Mouse (Mus musculus) intestine, postnatal 0 days (tissue): ENCODE data around the gene Drap1. TPM values are rescaled to one million over a fixed set of nuclear protein-coding genes. Genes with fewer than 3 reads are reported as not detected.

ENCODE experiments used
- ATAC-seq: fragments of 200-750 bp; cut with Nextera tagmentation; 2 replicates; pipeline ENCODE4 v1.8.0; 2017; ENCODE audit warnings: mild to moderate bottlenecking, moderate TSS enrichment, moderate library complexity
- H3K27ac ChIP-seq: fragments of 300-500 bp; sonication (generic); 2 replicates; pipeline ENCODE4 v1.5.1; 2014; ENCODE audit warnings: mild to moderate bottlenecking, low read depth, low read length, moderate library complexity
- H3K27me3 ChIP-seq: fragments of 300-500 bp; sonication (generic); replicated peaks from 2 replicates; pipeline ENCODE4 v1.6.1; 2014; ENCODE audit warnings: low read length, mixed read lengths; ENCODE audit not compliant: control insufficient read depth, insufficient read depth
- H3K36me3 ChIP-seq: fragments of 300-500 bp; sonication (generic); 2 replicates; pipeline ENCODE4 v1.6.1; 2014; ENCODE audit warnings: mild to moderate bottlenecking, moderate library complexity; ENCODE audit not compliant: control insufficient read depth, insufficient read depth
- H3K4me1 ChIP-seq: fragments of 300-500 bp; sonication (generic); replicated peaks from 2 replicates; pipeline ENCODE4 v1.6.1; 2014; ENCODE audit warnings: antibody characterized with exemption, low read length, mixed read lengths; ENCODE audit not compliant: control insufficient read depth, insufficient read depth
- H3K4me2 ChIP-seq: fragments of 300-500 bp; sonication (generic); replicated peaks from 2 replicates; pipeline ENCODE4 v1.6.1; 2014; ENCODE audit warnings: low read depth, mild to moderate bottlenecking, moderate library complexity
- H3K4me3 ChIP-seq: fragments of 300-500 bp; sonication (generic); 2 replicates; pipeline ENCODE4 v1.5.1; 2014; ENCODE audit warnings: low read depth, low read length
- H3K9ac ChIP-seq: fragments of 300-500 bp; sonication (generic); 2 replicates; pipeline ENCODE4 v1.6.1; 2014; ENCODE audit warnings: mild to moderate bottlenecking, low read depth, low read length
- H3K9me3 ChIP-seq: fragments of 300-500 bp; sonication (generic); 2 replicates; pipeline ENCODE4 v1.6.1; 2016; ENCODE audit warnings: mixed run types; ENCODE audit not compliant: control insufficient read depth
- CTCF ChIP-seq: sonication (generic); IDR thresholded peaks from 2 replicates; pipeline ENCODE4 v1.5.1; 2016; ENCODE audit warnings: low read depth, mild to moderate bottlenecking, control low read depth, antibody characterized with exemption, moderate library complexity
- WGBS: fragments of 180-500 bp; shearing (Covaris S2); extraction: QIAGEN DNeasy Blood & Tissue Kit; methylation state at CpG from one replicate; pipeline ENCODE4 v1.1.7; 2014; 5-methylcytosine and 5-hydroxymethylcytosine counted together
- polyA plus RNA-seq: library from polyadenylated mRNA; unstranded; fragments of >200 nt; fragmentation: Nextera tagmentation; extraction: Ambion mirVana; gene quantifications from 2 replicates; pipeline ENCODE4 v1.2.1, GENCODE M21; 2015

The Drap1 gene
- polyA plus RNA-seq, 1 experiment from 2014 or later = 137 TPM

GRCm38 (mm10) chr19:5388011-5388441 is 36.8 kb downstream of the Drap1 start:
- under 1% methylated on average over 43 of the region's 43 CpGs for WGBS
- no peak for TF ChIP-seq CTCF
- Histone ChIP-seq H3K4me3 (peak overlapping the region; percentile 93), H3K9me3 (no peaks in the 10 kb centered on the region), H3K4me1 (peaks cover 8% of the 10 kb centered on the region), H3K27me3 (no peaks in the 10 kb centered on the region), H3K9ac (peak overlapping the region; percentile 95), H3K36me3 (peaks cover 28% of the 10 kb centered on the region), H3K27ac (peak overlapping the region; percentile 88), H3K4me2 (peak overlapping the region; percentile 64)
- ATAC-seq = peak; percentile 46; the same call in 1 of the 2 replicates

DNA sequence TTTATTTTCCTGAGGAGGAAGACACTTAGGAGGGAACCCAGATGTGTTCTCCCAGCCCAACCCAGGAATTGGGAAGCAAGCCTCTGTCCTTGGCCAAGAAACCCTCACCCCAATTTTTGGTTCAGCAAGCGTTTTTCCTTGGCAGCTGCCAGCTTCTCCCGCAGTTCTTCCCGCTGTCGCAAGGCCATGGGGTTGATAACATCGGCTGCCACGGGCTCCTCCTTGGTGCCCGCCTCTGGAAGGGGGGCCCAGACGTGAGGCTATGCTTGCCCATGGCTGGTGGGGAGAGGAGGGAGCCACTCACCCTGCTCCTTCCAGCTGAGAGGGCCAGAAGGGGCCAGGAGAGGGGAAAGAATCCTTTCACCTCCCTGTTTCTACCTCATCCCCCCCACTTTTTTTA is 40.1 kb downstream of the Drap1 start:
- Histone ChIP-seq H3K9ac (no peak overlapping the region), H3K4me1 (peaks cover 5% of the 10 kb centered on the region), H3K9me3 (no peaks in the 10 kb centered on the region), H3K4me2 (no peak overlapping the region), H3K36me3 (peaks cover 61% of the 10 kb centered on the region), H3K27me3 (no peaks in the 10 kb centered on the region), H3K4me3 (no peak overlapping the region), H3K27ac (no peak overlapping the region; the same call in 1 of the 2 replicates)
- no peak for TF ChIP-seq CTCF
- 88% methylated on average over 8 of the region's 8 CpGs for WGBS
- ATAC-seq = no peak

DNA sequence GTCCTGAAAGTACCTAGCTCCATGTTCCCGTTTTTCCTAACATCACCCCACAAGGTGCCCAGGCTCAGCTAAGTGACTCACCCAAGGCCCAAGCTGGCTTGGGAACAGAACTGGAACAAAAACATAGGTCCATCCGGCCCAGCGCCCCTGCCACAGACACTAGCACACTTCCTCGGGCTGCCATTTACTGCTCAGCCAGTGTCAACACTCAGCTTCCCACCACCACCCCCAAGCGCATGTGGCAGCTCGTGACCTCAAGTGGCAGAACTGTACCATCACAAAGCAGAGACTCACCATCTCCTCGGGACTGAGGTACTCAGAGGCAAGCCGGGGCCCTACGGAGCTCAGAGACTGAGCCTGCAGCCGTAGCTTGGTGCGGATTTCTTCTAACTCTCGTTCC is 41.5 kb downstream of the Drap1 start:
- no peak for ATAC-seq

GRCm38 (mm10) chr19:5377446-5377845 is 47.3 kb downstream of the Drap1 start:
- Histone ChIP-seq H3K4me1 (no peaks in the 10 kb centered on the region; the same call in 1 of the 2 replicates), H3K27ac (no peak overlapping the region), H3K4me2 (no peak overlapping the region), H3K27me3 (no peaks in the 10 kb centered on the region), H3K9me3 (no peaks in the 10 kb centered on the region), H3K4me3 (no peak overlapping the region), H3K9ac (no peak overlapping the region), H3K36me3 (peaks cover 50% of the 10 kb centered on the region)
- TF ChIP-seq CTCF = no peak
- no peak for ATAC-seq
- 86% methylated on average over 1 of the region's 1 CpGs for WGBS

More for the DNA sequence above, 41.5 kb downstream of the Drap1 start:
- Histone ChIP-seq H3K4me3 (no peak overlapping the region), H3K27ac (no peak overlapping the region), H3K36me3 (peaks cover 73% of the 10 kb centered on the region), H3K27me3 (no peaks in the 10 kb centered on the region), H3K4me2 (no peak overlapping the region), H3K4me1 (no peaks in the 10 kb centered on the region), H3K9me3 (no peaks in the 10 kb centered on the region), H3K9ac (no peak overlapping the region)
- 95% methylated on average over 12 of the region's 12 CpGs for WGBS
- TF ChIP-seq CTCF = no peak

DNA sequence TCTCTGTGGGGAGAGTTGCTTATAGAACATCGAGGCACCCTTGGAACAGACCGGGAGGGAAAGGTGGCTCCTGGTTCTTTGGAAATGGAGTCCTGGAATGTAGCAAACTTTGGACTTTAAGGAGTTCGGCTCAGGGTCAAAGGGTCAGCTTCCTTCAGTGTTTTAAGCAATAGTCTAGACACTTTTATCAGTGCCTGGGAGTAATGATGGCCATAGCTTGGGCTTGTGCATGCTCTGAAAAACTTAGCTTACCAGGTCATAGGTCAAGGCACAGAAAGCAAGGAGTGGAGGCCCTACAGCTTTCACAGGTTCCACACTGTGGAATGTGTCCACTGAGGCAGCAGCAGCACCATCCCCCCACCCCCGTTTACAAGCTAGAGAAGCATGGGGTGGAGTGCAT is 50.0 kb downstream of the Drap1 start:
- no peak for TF ChIP-seq CTCF
- H3K9ac ChIP-seq = 0 out of 2 replicates have a peak overlapping the region, but pooled peaks have one; percentile 31
- peak overlapping the region; percentile 95 for H3K27ac ChIP-seq
- H3K9me3 ChIP-seq = no peaks in the 10 kb centered on the region
- H3K36me3 ChIP-seq = peaks cover 45% of the 10 kb centered on the region
- no peak overlapping the region for H3K4me2 ChIP-seq
- no peak overlapping the region for H3K4me3 ChIP-seq
- peak; percentile 80 for ATAC-seq
- H3K27me3 ChIP-seq = no peaks in the 10 kb centered on the region
- 39% methylated on average over 4 of the region's 4 CpGs for WGBS
- no peaks in the 10 kb centered on the region; the same call in 1 of the 2 replicates for H3K4me1 ChIP-seq

DNA sequence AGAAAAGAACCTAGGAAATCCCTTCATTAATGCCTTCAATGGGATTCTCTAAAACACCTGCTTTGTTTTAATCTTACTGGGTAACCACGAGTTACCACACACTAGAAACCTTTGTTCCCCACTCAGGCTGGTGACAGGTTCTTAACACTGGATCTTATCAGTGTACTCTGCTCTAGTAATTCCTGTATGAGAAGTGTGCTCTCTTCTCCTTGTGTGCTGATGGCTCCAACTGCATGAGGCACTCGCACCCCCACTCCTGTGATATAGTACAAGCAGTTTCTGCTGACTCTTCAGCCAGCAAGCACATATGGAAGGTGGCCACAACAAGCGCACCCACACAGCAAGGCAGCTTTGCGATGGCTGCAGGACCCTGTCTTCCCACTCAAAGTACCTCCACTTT is 50.6 kb downstream of the Drap1 start:
- H3K9me3 ChIP-seq = no peaks in the 10 kb centered on the region
- H3K4me1 ChIP-seq = no peaks in the 10 kb centered on the region; the same call in 1 of the 2 replicates
- peaks cover 44% of the 10 kb centered on the region for H3K36me3 ChIP-seq
- ATAC-seq = peak; percentile 89
- 0 out of 2 replicates have a peak overlapping the region, but pooled peaks have one; percentile 31 for H3K9ac ChIP-seq
- H3K27ac ChIP-seq = peak overlapping the region; percentile 95
- 51% methylated on average over 4 of the region's 4 CpGs for WGBS
- H3K27me3 ChIP-seq = no peaks in the 10 kb centered on the region
- H3K4me2 ChIP-seq = no peak overlapping the region
- no peak for TF ChIP-seq CTCF
- no peak overlapping the region for H3K4me3 ChIP-seq

Other genes with a start within 250 kb of the Drap1 start
- 6.2 and 6.6 TPM in 2 replicates for gene Pacs1, start 151.9 kb downstream of the Drap1 start, polyA plus RNA-seq
- gene Sf3b2, start 129.5 kb downstream of the Drap1 start, polyA plus RNA-seq = 160 and 172 TPM in 2 replicates
- 0.55 and 0.67 TPM in 2 replicates for gene Gal3st3, start 126.6 kb downstream of the Drap1 start, polyA plus RNA-seq
- not detected in 2 replicates for gene Catsper1, start 89.2 kb downstream of the Drap1 start, polyA plus RNA-seq
- gene Cst6, start 75.4 kb downstream of the Drap1 start, polyA plus RNA-seq = 624 and 632 TPM in 2 replicates
- gene Eif1ad, start 58.2 kb downstream of the Drap1 start, polyA plus RNA-seq = 81.2 and 88.1 TPM in 2 replicates
- gene Banf1, start 57.8 kb downstream of the Drap1 start, polyA plus RNA-seq = 309 and 329 TPM in 2 replicates
- gene Sart1, start 36.3 kb downstream of the Drap1 start, polyA plus RNA-seq = 53.7 and 63.0 TPM in 2 replicates
- 0.27 and 0.59 TPM in 2 replicates for gene Tsga10ip, start 22.5 kb downstream of the Drap1 start, polyA plus RNA-seq
- gene AI837181, start 165 bp upstream of the Drap1 start, polyA plus RNA-seq = 33.0 and 34.2 TPM in 2 replicates
- gene Fosl1, start 22.6 kb upstream of the Drap1 start, polyA plus RNA-seq = not detected in 2 replicates
- gene Ccdc85b, start 32.9 kb upstream of the Drap1 start, polyA plus RNA-seq = 7.3 and 7.5 TPM in 2 replicates
- 116 and 130 TPM in 2 replicates for gene Fibp, start 35.6 kb upstream of the Drap1 start, polyA plus RNA-seq
- gene Ctsw, start 43.5 kb upstream of the Drap1 start, polyA plus RNA-seq = 0.85 and 0.92 TPM in 2 replicates
- 39.4 and 40.7 TPM in 2 replicates for gene Efemp2, start 49.0 kb upstream of the Drap1 start, polyA plus RNA-seq
- gene Mus81, start 63.4 kb upstream of the Drap1 start, polyA plus RNA-seq = 12.4 and 14.4 TPM in 2 replicates
- gene Cfl1, start 65.5 kb upstream of the Drap1 start, polyA plus RNA-seq = 1,685 and 1,786 TPM in 2 replicates
- not detected in 2 replicates for gene 1700020D05Rik, start 78.8 kb upstream of the Drap1 start, polyA plus RNA-seq
- 3.8 and 4.5 TPM in 2 replicates for gene Snx32, start 85.6 kb upstream of the Drap1 start, polyA plus RNA-seq
- gene Ovol1, start 135.7 kb upstream of the Drap1 start, polyA plus RNA-seq = 19.2 and 24.1 TPM in 2 replicates
- gene Ap5b1, start 143.0 kb upstream of the Drap1 start, polyA plus RNA-seq = 13.0 and 15.9 TPM in 2 replicates
- 73.8 and 81.0 TPM in 2 replicates for gene Rnaseh2c, start 176.9 kb upstream of the Drap1 start, polyA plus RNA-seq
- gene Kat5, start 185.3 kb upstream of the Drap1 start, polyA plus RNA-seq = 37.4 and 38.6 TPM in 2 replicates
- 28.4 and 31.9 TPM in 2 replicates for gene Rela, start 212.5 kb upstream of the Drap1 start, polyA plus RNA-seq
- 8.2 and 9.8 TPM in 2 replicates for gene Sipa1, start 238.7 kb upstream of the Drap1 start, polyA plus RNA-seq